Mouse (Mus musculus): ENCODE results near the gene Fbxo11.
A peak's percentile ranks its signal among the peaks of the same experiment; 100 is the strongest.

The Fbxo11 gene

DNA sequence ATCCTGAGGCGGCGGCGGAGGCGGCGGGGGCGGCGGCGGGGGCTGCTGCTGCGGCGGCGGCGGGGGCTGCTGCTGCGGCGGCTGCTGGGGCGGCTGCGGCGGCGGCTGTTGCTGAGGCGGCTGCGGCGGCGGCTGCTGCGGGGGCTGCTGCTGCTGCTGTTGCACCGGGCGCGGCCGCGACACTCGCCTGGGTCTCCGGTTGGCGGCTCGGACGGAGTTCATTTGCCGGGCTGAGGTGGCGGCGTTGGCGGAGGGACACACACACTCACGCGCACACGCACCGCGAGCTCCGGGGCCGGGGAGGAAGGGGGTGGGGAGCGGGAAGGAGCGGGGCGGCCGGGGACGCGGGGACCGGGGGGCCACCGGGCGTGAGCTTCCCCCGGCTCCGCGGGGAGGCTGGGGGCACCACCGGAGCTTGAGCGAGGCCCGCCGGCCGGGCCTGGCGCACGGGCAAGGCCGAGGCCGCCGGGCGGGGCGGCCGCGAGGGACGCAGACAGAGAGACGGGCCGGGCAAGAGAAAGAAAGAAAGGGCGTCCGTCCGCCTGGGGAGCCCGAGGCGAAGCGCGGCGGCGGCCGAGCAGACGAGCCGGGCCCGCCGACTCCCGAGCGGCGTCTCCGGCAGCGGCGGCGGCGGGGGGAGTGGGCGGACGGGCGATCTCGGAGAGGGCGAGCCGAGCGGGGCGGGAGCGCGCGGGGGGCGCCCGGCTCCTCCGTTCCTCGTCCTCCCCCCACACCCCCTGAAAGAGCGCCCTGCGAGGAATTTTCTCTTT lies at the start of gene Fbxo11:
Gene Fbxo11, minus strand, starts transcription at position 261 of the 770 bp plus-strand sequence.
- peak; percentile 97 for DNase-seq

DNA sequence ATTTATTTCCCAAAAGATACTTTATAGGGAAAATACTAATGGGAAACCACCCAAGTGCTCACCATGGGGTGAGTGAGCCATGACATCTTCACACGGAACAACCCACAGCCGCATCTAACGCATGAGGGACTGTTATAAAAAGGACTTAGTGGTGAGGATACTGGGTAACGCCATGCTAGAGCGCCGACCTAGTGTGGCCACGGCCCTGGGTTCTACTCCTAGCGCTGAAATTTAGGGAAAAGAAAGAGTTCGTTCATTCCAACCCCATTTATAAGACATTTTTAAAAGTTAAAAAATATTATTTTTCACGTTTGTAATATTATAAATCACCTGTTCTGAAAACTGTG lies 48.8 kb upstream of the Fbxo11 start:
- DNase-seq = peak; percentile 55

DNA sequence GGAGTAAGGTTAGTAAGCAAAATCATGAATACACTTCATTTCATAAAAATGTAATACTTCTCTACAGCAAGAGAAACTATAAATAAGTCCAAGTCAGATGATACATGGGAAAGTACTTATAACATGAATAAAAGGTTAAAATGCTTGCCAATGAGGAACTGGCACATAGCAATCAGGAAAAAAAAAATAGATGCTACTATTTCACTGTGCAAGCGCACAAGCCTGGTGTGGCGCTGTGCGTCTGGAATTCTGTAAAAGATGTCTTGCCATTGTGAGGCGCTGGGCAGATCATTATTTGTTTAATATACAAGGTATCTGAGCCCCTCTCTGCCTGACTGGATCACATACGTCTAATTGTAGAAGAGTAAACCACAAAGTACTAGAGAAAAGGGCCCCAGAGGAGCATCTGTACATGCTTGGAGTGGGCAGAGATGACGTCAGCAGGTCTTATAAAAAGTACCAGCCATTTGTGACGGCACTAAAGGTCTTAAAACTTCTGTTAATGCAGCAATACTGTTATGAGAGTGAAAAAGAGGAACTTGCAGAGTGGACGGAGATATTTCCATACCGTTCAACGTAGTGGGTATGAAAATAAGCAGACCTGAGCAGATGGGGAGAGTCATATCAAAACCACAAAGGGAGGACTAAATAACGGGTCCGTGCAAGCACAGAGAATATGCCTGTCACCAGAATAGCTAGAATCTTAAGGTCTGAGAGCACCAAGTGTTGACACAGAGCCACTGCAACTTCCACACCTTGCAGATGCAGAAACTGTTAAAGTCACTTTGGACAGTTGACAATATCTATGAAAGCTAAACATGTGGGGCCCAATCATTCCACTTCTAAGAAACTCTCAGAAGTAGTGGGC lies 48.2 kb upstream of the Fbxo11 start:
- peak; percentile 91 for DNase-seq

DNA sequence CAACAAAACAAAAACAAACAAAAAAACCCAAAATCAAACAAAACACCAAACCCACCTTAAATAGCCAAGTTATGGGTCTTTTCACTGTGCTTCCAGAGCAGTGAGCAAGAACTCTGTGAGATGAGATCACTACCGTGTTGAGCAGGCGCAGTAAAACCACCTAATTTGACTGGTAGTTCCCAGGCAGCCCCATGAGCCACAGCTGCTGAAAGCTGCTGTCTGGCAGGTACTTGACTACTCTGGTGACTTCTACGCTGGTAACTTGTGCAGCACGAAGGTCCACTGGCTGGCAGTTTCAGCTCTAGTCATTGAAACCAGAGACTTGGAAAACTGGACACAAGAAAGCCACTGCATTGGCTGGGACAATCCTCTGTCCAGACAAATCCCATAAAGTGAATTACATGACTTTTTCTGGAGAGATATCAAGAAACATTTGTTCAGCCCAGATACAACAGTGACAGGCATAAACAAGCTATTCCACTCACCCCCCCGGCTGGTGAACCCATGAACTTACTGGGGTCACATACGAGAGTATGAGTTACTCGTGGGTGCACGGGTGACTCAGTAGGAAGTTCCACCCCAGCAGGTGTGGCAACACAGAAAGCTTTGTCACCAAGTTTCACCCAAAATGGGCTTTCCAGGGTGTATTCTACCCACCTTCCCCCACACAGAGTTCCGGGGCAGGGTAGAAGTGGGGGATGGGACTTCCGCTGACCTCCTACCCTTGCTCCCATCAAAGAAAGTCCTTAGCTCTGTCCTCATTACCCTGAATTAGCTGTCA lies 47.0 kb upstream of the Fbxo11 start:
- peak; percentile 84 for DNase-seq

DNA sequence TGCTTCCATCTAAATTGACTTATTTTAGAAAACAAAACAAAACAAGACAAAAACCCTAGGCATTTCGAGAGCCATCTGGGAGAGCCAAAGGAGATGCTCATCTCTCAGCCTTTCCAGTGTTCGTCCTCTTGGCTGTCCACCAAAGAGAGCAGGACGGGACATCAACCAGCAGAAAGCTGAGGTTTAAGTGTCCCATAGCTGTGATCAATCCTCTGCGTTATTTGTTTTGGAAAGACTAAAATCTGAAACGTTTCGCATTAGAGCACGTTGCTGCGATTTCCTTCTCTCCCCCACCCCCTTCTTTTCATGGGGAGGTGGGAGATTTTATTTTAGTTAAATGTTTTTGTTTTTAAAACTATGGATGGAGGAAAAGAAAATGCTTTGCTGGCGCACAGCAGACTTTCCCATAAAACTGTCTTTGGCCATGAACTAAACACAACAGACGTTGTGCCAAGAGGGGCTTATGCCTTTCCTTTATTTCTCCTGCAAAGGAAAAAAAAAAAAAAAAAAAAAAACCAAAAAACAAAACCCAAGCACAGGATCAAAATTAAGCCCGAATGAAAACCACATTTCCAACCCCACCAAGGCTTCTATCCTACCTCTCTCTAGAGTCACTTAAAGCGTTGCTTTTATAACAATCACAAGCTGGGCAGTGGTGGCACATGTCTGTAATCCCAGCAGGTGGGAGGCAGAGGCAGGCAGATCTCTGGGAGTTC lies 46.1 kb upstream of the Fbxo11 start:
- peak; percentile 55 for DNase-seq

DNA sequence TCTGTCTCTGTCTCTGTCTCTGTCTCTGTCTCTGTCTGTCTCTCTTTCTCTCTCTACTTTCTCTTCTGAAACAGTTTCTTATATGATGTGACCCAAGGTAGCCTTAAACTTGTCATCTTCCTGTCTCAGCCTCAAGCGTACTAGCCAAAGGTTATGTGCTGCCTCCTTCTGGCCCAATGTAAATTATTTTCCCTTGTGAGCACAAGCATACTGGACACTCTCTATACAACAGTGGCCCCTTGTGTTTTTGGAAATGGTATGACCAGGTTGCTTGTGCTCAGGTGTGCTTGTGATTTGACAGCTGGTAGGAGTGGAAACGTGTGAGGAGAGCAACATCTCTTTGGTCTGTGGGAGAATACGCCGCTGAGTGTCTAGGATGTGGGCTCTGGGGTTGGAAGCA lies 42.6 kb upstream of the Fbxo11 start:
- no peak for DNase-seq

DNA sequence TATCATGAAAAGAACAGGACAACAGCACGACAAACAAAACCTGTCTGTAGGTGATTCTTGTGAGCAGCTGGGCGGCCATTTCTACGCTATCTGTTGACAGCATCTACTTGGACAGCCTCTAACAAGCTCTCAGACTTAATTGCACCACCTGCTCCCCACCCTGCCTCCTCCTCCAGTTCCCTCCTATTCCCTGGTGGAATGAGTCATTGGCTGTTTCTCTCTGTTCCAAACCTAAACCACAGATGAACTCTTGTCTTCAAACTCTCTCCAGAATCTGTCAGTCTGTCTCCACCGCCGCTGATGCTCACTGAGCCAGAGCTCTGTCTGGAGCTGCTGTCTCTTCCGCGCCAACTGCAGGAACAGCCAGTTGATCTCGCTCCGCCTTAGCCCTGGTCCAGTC lies 41.3 kb upstream of the Fbxo11 start:
- peak; percentile 94 for DNase-seq

DNA sequence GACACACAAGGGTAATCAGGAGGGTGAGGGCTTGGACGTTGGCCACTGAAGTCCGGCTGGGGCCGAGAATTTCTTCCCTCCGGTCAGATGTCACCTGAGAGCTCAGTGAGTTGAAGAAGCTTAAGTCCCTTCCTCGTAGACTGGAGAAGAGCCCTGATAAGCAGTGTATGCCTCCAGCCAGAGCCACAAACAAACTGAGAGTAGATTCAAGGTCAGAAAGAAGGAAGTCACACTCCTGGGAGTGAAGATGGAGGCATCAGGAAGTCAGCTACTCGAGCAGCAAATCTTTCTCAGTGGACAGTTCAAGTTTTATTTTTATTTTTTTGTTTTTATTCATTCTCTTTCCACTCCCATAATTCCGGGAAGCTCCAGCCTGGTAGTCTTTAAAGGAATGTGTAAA lies 37.5 kb upstream of the Fbxo11 start:
- no peak for DNase-seq

DNA sequence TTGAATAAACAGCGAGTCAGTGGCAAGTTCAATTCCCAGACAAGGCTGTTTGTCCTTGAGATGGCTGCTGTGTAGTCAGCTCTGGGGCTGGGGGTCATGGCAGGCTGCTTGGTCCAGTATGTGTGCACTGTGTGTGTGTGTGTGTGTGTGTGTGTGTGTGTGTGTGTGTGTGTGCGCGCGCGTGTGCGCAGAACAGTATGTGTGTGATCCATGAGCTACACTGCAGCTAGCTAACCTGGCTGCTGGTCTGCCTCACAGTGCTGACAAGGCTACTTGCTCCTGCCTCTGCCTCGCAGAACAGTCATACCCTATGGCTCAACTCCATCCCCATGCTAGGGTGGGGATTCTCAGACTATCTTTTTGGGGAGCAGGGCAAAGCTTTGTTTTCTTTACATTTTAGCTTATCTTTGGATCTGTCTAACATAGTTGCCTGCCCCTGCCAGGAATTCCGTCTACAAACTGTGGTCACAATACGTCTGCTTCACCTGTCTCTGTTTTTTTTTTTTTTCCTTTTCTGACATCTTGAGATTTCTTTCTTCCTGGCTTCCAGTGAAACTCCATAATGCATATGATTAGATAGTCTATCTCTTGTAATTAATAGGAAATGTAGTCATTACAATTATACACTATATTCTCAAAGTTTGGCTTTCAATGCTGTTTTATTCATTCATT lies 33.2 kb upstream of the Fbxo11 start:
- DNase-seq = no peak

DNA sequence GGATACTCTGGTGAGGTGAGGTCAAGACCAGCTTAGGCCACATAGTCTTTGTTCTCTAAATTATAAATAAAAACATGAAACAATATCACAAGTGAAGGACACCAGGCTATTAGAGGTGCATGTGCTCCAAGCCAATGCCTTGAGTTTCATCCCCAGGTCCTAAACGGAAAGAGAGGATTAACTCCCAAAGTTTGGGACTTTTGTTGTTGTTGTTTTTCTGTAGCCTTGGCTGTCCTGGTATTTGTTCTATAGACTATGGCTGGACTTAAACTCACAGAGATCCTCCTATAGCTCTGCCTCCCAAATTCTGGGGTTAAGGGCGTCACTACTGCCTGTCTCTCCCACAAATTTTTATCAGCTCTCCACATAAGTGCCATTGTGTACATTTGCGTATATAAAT lies 32.5 kb upstream of the Fbxo11 start:
- no peak for DNase-seq

DNA sequence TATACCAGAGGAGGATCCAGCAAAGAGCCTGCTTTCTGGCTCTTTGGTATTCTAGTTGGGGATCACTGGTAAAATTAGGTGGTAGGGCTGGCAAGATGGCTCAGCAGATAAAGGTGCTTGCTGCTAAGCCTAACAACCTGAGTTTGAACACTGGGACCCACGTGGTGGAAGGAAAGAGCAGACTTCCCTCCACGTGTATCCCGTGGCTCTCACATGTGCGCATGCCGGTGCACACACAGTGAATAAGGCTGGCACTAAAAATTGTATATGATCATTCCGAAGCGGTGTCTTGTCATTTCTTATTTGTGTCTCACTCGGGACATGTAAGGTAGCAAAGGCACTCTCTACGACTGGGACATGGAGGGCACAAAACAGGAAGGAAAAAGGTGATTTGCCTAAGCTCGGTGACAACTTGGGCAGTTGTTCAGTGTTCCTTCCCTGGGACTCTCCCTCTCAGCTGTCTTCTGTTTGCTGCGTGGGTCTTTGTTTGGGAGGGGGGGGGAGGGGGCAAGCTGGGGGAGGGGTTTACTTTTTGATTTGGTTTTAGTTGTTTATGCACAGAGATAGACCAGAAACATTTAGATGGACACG lies 31.8 kb upstream of the Fbxo11 start:
- no peak for DNase-seq

DNA sequence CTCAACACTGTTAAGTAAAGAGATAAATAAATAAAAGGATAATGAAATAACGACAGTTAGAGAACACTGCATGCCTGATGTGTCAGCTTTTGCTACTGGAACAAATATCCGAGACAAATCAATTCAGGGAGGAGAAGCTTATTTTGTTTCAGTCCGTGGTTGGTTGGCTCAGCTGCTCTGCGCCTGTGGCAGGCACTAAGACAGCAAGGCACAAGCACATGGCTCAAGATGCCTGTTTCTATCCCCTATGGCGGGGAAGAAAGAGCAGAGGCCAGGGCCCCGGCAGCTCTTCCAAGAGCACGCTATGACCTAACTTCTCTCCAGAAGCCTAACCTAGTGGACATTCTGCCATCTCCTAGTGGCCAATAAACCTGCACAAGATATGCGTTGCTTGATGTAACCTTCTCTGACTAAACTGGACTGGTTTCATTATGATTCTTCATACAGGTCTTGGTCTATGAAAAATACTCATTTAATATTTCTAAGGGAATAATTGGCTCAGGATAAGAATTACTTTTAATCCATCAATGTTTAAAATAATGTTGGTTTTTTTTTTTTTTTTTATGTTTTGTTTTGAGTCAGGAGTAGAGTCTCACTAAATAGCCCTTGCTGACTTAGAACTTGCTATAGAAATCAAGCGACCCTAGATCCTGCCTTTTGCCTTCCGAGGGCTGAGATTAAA lies 30.6 kb upstream of the Fbxo11 start:
- no peak for DNase-seq

DNA sequence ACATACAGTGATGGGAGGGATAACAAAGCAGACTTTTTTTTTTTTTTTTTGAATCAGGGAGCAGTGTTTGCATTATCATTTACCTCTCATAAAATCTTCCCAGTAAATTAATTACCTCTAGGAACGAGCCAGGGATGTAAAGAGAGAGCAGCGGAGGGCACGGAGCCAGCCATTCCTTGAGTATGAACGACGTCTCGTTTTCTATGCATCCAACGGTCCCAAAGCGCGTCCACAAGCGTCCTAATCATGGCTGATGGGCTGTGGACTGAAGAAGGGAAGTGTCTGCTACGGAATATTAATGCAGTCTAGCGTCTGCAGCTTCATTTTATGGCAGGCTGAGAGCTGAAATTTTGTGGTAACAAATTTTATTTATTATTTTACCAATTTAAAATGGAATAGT lies 29.2 kb upstream of the Fbxo11 start:
- no peak for DNase-seq

DNA sequence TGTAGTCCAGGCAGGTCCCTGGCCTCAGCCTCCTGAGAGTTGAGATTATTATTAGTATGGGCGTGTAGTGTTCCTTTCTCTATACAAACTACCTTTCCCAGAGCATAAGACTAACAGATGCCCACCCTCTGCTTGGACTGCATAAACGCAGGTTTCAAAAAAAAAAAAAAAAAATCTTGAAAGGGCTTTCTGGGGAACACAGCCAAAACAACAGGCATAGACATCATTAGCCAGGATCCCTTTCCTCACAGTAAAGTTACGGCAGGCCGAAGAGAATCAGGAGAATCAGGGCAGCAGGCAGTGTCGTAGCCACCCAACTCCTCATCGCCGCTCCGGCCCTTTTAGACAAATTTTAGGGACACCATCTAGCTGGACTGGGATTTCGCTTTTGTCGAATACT lies 28.7 kb upstream of the Fbxo11 start:
- no peak for DNase-seq

DNA sequence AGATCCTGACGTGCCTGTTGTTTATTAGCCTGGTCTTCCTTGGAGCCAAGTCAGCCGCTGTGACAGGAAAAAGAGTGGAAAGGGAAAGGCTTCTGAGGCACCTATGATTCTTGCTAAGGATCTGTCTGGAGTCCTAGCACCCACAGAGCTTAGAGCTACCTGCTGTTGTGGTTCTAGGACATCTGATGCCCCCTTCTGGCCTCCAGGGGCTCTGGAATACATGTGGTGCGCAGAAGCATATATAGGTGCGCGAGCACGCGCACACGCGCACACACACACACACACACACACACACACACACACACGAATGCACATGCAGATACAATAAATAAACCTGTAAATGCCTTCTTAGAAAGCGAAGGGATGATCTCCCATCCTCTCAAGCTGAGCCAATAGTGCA lies 20.9 kb upstream of the Fbxo11 start:
- DNase-seq = no peak

DNA sequence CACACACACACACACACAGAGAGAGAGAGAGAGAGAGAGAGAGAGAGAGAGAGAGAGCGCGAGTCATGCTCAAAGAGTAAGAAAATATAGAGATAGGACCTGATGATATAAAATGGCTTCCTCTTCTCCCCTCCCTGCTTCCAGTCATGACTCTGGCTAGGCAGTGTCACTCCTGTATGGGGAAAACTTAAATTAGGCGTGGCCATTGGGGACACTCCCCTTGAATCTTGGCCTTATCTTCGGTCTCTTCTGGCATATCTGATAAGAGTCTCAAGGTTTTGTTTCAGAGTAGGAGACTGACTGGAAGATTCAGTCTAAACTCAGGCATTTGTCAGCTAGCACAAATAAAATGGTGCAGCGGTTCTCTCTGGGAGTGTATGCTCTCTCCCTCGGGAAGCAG lies 16.4 kb upstream of the Fbxo11 start:
- no peak for DNase-seq

DNA sequence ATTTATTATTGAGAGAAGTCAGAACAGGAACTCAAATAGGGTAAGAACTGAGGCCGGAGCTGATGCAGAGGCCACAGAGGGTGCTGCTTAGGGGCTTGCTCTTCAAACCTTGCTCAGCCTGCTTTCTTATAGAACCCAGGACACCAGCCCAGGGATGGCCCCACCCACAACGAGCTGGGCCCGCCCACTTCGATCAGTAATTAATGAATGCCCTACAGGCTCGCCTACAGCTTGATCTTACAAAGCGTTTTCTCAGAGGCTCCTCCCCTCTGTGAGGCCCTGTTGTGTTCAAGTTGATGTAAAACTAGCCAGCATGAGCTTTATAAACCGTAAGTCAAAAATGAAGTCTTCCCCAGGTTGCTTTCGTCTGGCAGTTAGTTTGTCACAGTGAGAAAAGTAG lies 14.7 kb upstream of the Fbxo11 start:
- DNase-seq = no peak

DNA sequence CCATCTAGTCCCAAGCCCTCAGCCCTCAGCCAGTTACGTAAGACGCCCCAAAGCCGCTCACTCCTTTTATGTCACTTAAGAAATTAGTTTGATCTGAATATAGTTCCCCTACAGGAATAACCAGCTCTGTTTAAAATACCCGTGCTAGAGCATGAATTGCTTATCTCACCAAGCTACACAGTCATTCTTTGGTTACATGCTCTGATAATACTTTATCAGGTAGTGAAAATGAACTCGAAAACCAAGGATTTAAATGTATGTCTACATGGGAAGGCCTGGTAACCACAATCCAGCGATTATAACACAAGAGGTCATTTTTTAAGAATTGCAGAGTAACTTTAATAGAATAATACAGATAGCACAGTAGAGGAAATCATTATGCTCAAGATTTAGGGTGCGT lies 7.0 kb upstream of the Fbxo11 start:
- peak; percentile 11 for DNase-seq

DNA sequence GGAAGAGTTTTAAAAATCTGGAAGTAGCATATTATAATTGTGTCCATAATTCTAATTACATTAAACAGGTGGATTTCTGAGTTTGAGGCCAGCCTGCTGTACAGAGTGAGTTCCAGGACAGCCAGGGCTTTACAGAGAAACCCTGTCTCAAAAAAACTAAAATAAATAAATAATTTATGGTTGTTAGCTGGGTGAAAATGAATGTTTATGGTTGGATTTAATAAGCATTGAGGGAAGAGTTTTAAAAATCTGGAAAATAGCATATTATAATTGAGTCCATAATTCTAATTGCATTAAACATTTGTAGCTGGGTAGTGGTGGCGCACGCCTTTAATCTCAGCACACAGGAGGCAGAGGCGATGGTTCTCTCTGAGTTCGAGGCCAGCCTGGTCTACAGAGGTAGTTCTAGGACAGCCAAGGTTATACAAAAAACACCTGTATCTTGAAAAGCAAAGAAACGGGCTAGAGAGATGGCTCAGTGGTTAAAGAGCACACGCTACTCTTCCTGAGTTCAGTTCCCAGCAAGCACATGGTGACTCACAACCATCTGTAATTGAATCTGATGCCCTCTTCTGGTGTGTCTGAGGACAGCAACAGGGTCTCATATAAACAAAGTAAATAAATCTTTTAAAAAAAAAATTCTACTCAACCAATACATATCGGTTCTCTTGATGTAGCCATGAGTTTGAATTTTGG lies 3.1 kb upstream of the Fbxo11 start:
- DNase-seq = peak; percentile 55

DNA sequence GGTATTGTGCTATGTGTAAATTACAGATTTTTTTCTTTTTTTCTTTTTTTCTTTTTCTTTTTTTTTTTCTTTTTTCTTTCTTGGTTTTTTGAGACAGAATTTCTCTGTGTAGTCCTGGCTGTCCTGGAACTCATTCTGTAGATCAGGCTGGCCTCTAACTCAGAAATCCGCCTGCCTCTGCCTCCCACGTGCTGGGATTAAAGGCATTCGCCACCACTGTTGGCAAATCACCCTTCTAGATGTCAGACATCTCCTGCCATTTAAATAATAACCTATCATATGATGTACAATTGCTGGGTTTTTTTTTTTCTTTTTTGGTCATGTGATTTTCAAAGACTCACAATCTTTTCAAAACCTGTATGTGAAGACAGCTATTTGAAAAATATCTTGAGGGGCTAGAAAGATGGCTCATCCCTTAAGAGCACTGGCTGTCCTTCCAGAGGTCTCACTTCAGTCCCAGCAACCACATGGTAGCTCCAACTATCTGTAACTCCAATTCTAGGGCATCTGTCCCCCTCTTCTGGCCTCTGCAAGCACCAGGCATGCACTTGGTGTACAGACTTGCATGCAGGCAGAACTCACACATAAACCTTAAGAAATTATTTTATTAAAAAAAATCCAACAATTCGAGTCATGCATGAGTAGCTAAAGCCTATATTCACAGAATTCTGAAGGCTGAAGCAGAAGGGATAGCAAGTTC lies 2.3 kb upstream of the Fbxo11 start:
- DNase-seq = peak; percentile 87

All from heart, adult 11 months (tissue).